Mouse (Mus musculus) heart, embryonic 12.5 days (tissue): Measurements from ENCODE around the gene 4930438A08Rik. TPM values are rescaled to one million over a fixed set of nuclear protein-coding genes. Genes with fewer than 3 reads are reported as not detected.

Source experiments
- ATAC-seq: fragments of 200-750 bp; cut with Nextera tagmentation; 2 replicates; pipeline ENCODE4 v1.8.0; 2017; ENCODE audit warnings: moderate TSS enrichment, moderate library complexity; ENCODE audit not compliant: insufficient number of reproducible peaks, low FRiP score
- H3K27ac ChIP-seq: fragments of 300-500 bp; sonication (generic); 2 replicates; pipeline ENCODE4 v1.5.1; 2016; ENCODE audit warnings: mild to moderate bottlenecking, moderate library complexity; ENCODE audit not compliant: poor library complexity, severe bottlenecking
- H3K27me3 ChIP-seq: fragments of 300-500 bp; sonication (generic); replicated peaks from 2 replicates; pipeline ENCODE4 v1.6.1; 2016; ENCODE audit warnings: mild to moderate bottlenecking, moderate library complexity
- H3K36me3 ChIP-seq: fragments of 300-500 bp; sonication (generic); 2 replicates; pipeline ENCODE4 v1.6.1; 2016; ENCODE audit warnings: mild to moderate bottlenecking, moderate library complexity
- H3K4me1 ChIP-seq: fragments of 300-500 bp; sonication (generic); replicated peaks from 2 replicates; pipeline ENCODE4 v1.6.1; 2016; ENCODE audit warnings: mild to moderate bottlenecking
- H3K4me2 ChIP-seq: fragments of 300-500 bp; sonication (generic); 2 replicates; pipeline ENCODE4 v1.6.1; 2016; ENCODE audit warnings: mild to moderate bottlenecking, moderate library complexity
- H3K4me3 ChIP-seq: fragments of 300-500 bp; sonication (generic); 2 replicates; pipeline ENCODE4 v1.5.1; 2016; ENCODE audit warnings: mild to moderate bottlenecking
- H3K9ac ChIP-seq: fragments of 300-500 bp; sonication (generic); 2 replicates; pipeline ENCODE4 v1.6.1; 2016; ENCODE audit warnings: mild to moderate bottlenecking, moderate library complexity
- H3K9me3 ChIP-seq: fragments of 300-500 bp; sonication (generic); replicated peaks from 2 replicates; pipeline ENCODE4 v1.6.1; 2016; ENCODE audit warnings: mild to moderate bottlenecking, moderate library complexity
- WGBS: fragments of 180-500 bp; shearing (Covaris S2); methylation state at CpG from one replicate; pipeline ENCODE4 v1.1.7; 2016; 5-methylcytosine and 5-hydroxymethylcytosine counted together
- polyA plus RNA-seq: library from polyadenylated mRNA; unstranded; fragments of >200 nt; fragmentation: Nextera tagmentation; extraction: Ambion mirVana; gene quantifications from 2 replicates; pipeline ENCODE4 v1.2.1, GENCODE M21; 2016

4930438A08Rik gene
- polyA plus RNA-seq, 1 experiment from 2014 or later = not detected

GRCm38 (mm10) chr11:58307411-58308080, 32.9 kb downstream of the 4930438A08Rik start:
- Histone ChIP-seq H3K27me3 (no peaks in the 10 kb centered on the region; the same call in 1 of the 2 replicates), H3K9me3 (no peaks in the 10 kb centered on the region), H3K9ac (peak overlapping the region; percentile 85), H3K36me3 (peaks cover 5% of the 10 kb centered on the region; the same call in 1 of the 2 replicates), H3K4me2 (peak overlapping the region; percentile 99), H3K27ac (no peak overlapping the region), H3K4me3 (peak overlapping the region; percentile 56), H3K4me1 (peaks cover 14% of the 10 kb centered on the region)
- WGBS = under 1% methylated on average over 42 of the region's 42 CpGs
- peak; percentile 35 for ATAC-seq

- H3K4me3 ChIP-seq = no peak overlapping the region
- no peaks in the 10 kb centered on the region for H3K9me3 ChIP-seq
- H3K27me3 ChIP-seq = no peaks in the 10 kb centered on the region; the same call in 1 of the 2 replicates
- WGBS = 92% methylated on average over 9 of the region's 9 CpGs
- H3K27ac ChIP-seq = no peak overlapping the region
- H3K36me3 ChIP-seq = peaks cover 5% of the 10 kb centered on the region; the same call in 1 of the 2 replicates
- no peak overlapping the region for H3K9ac ChIP-seq
- no peak for ATAC-seq
- H3K4me1 ChIP-seq = peaks cover 11% of the 10 kb centered on the region
- no peak overlapping the region for H3K4me2 ChIP-seq
These were observed 34.1 kb downstream of the 4930438A08Rik start for GRCm38 (mm10) chr11:58308661-58309060.

- no peak for ATAC-seq
- Histone ChIP-seq H3K36me3 (peaks cover 51% of the 10 kb centered on the region), H3K27me3 (no peaks in the 10 kb centered on the region), H3K4me2 (no peak overlapping the region), H3K4me1 (no peaks in the 10 kb centered on the region), H3K27ac (no peak overlapping the region), H3K4me3 (no peak overlapping the region), H3K9me3 (no peaks in the 10 kb centered on the region), H3K9ac (no peak overlapping the region)
- 73% methylated on average over 6 of the region's 6 CpGs for WGBS
These were observed 39.5 kb downstream of the 4930438A08Rik start for GRCm38 (mm10) chr11:58314069-58314468.

- Histone ChIP-seq H3K36me3 (peaks cover 52% of the 10 kb centered on the region), H3K4me3 (no peak overlapping the region), H3K4me1 (no peaks in the 10 kb centered on the region), H3K9ac (no peak overlapping the region), H3K4me2 (no peak overlapping the region), H3K9me3 (no peaks in the 10 kb centered on the region), H3K27ac (no peak overlapping the region), H3K27me3 (no peaks in the 10 kb centered on the region)
- 94% methylated on average over 5 of the region's 5 CpGs for WGBS
- no peak for ATAC-seq
These were observed 41.1 kb downstream of the 4930438A08Rik start for GRCm38 (mm10) chr11:58315536-58316168.

- Histone ChIP-seq H3K4me1 (peaks cover under 1% of the 10 kb centered on the region; the same call in 1 of the 2 replicates), H3K36me3 (peaks cover 54% of the 10 kb centered on the region), H3K27me3 (no peaks in the 10 kb centered on the region), H3K9ac (no peak overlapping the region), H3K4me2 (no peak overlapping the region), H3K9me3 (no peaks in the 10 kb centered on the region), H3K4me3 (no peak overlapping the region), H3K27ac (no peak overlapping the region)
- ATAC-seq = no peak
- WGBS = 79% methylated on average over 17 of the region's 17 CpGs
These were observed 41.7 kb downstream of the 4930438A08Rik start for GRCm38 (mm10) chr11:58316344-58316743.

- no peak overlapping the region for H3K4me3 ChIP-seq
- H3K27me3 ChIP-seq = no peaks in the 10 kb centered on the region
- no peaks in the 10 kb centered on the region for H3K9me3 ChIP-seq
- H3K4me1 ChIP-seq = peaks cover 5% of the 10 kb centered on the region
- no peak overlapping the region for H3K27ac ChIP-seq
- ATAC-seq = 0 out of 2 replicates have a peak, but pooled peaks have one; percentile 33
- peaks cover 56% of the 10 kb centered on the region for H3K36me3 ChIP-seq
- 62% methylated on average over 28 of the region's 28 CpGs for WGBS
- H3K9ac ChIP-seq = no peak overlapping the region
- H3K4me2 ChIP-seq = no peak overlapping the region
These were observed 42.3 kb downstream of the 4930438A08Rik start for GRCm38 (mm10) chr11:58316768-58317390.

- Histone ChIP-seq H3K4me2 (peak overlapping the region; percentile 90), H3K27me3 (no peaks in the 10 kb centered on the region), H3K36me3 (peaks cover 35% of the 10 kb centered on the region), H3K9ac (peak overlapping the region; percentile 82), H3K27ac (peak overlapping the region; percentile 96), H3K4me1 (peaks cover 15% of the 10 kb centered on the region), H3K9me3 (no peaks in the 10 kb centered on the region), H3K4me3 (peak overlapping the region; percentile 62)
- ATAC-seq = peak; percentile 99
- under 1% methylated on average over 58 of the region's 63 CpGs for WGBS
These were observed 48.4 kb downstream of the 4930438A08Rik start for GRCm38 (mm10) chr11:58322824-58323569.

GRCm38 (mm10) chr11:58323570-58324340, 49.2 kb downstream of the 4930438A08Rik start:
- no peak for ATAC-seq

GRCm38 (mm10) chr11:58324614-58325229, 50.1 kb downstream of the 4930438A08Rik start:
- no peaks in the 10 kb centered on the region for H3K27me3 ChIP-seq
- H3K9me3 ChIP-seq = no peaks in the 10 kb centered on the region
- H3K27ac ChIP-seq = no peak overlapping the region
- peaks cover 21% of the 10 kb centered on the region for H3K36me3 ChIP-seq
- H3K4me2 ChIP-seq = no peak overlapping the region
- H3K4me1 ChIP-seq = peaks cover 27% of the 10 kb centered on the region
- WGBS = 73% methylated on average over 3 of the region's 3 CpGs
- no peak for ATAC-seq
- no peak overlapping the region for H3K9ac ChIP-seq
- no peak overlapping the region for H3K4me3 ChIP-seq

More at GRCm38 (mm10) chr11:58323570-58324340, 49.2 kb downstream of the 4930438A08Rik start:
- H3K4me1 ChIP-seq = peaks cover 19% of the 10 kb centered on the region
- WGBS = 11% methylated on average over 24 of the region's 24 CpGs
- H3K27me3 ChIP-seq = no peaks in the 10 kb centered on the region
- no peaks in the 10 kb centered on the region for H3K9me3 ChIP-seq
- H3K4me2 ChIP-seq = peak overlapping the region; percentile 90
- peak overlapping the region; percentile 62 for H3K4me3 ChIP-seq
- peak overlapping the region; percentile 76 for H3K9ac ChIP-seq
- peaks cover 28% of the 10 kb centered on the region for H3K36me3 ChIP-seq
- H3K27ac ChIP-seq = peak overlapping the region; percentile 96

- peaks cover 31% of the 10 kb centered on the region for H3K4me1 ChIP-seq
- peaks cover 18% of the 10 kb centered on the region for H3K36me3 ChIP-seq
- H3K27ac ChIP-seq = no peak overlapping the region
- no peaks in the 10 kb centered on the region for H3K27me3 ChIP-seq
- WGBS = 95% methylated on average over 3 of the region's 3 CpGs
- H3K4me2 ChIP-seq = no peak overlapping the region
- no peak overlapping the region for H3K9ac ChIP-seq
- no peak overlapping the region for H3K4me3 ChIP-seq
- no peaks in the 10 kb centered on the region for H3K9me3 ChIP-seq
- no peak for ATAC-seq
These were observed 52.2 kb downstream of the 4930438A08Rik start for GRCm38 (mm10) chr11:58326781-58327180.
